Mouse (Mus musculus): ENCODE measurements around the gene Rnf157. TPM values are rescaled to one million over a fixed set of nuclear protein-coding genes. Genes with fewer than 3 reads are reported as not detected.
A peak's percentile ranks its signal among the peaks of the same experiment; 100 is the strongest.

Gene Rnf157
- polyA plus RNA-seq, 1 experiment from 2014 or later: 8.6 TPM

GRCm38 (mm10) chr11:116443935-116444334, 31.1 kb upstream of the Rnf157 start:
- WGBS (ENCODE audit: insufficient replicate concordance): 83% methylated on average over 6 of the region's 6 CpGs
- Histone ChIP-seq H3K4me1 (ENCODE audit: control insufficient read depth, insufficient read depth, low read length) (peaks cover 6% of the 10 kb centered on the region), H3K27ac (ENCODE audit: low read depth, low read length) (no peak overlapping the region)

GRCm38 (mm10) chr11:116443311-116443710, 30.5 kb upstream of the Rnf157 start:
- no peak overlapping the region for H3K4me2 ChIP-seq
- H3K27me3 ChIP-seq (ENCODE audit: control insufficient read depth, insufficient read depth, low read length): peaks cover 19% of the 10 kb centered on the region
- no peak overlapping the region for H3K27ac ChIP-seq (ENCODE audit: low read depth, low read length)
- WGBS (ENCODE audit: insufficient replicate concordance): 79% methylated on average over 6 of the region's 6 CpGs
- ATAC-seq (replicated peaks; ENCODE audit: insufficient number of reproducible peaks, low FRiP score, low TSS enrichment): no peak
- H3K4me1 ChIP-seq (ENCODE audit: control insufficient read depth, insufficient read depth, low read length): peaks cover 6% of the 10 kb centered on the region
- no peak overlapping the region for H3K4me3 ChIP-seq (ENCODE audit: low read depth, low read length)
- H3K36me3 ChIP-seq (ENCODE audit: control insufficient read depth, insufficient read depth, low read length): peaks cover 4% of the 10 kb centered on the region; the same call in 1 of the 2 replicates
- no peaks in the 10 kb centered on the region for H3K9me3 ChIP-seq (replicated peaks; ENCODE audit: control insufficient read depth, low read length)
- no peak overlapping the region for H3K9ac ChIP-seq (ENCODE audit: low read depth, low read length)

More at GRCm38 (mm10) chr11:116443935-116444334, 31.1 kb upstream of the Rnf157 start:
- no peak for ATAC-seq (replicated peaks; ENCODE audit: insufficient number of reproducible peaks, low FRiP score, low TSS enrichment)
- Histone ChIP-seq H3K27me3 (ENCODE audit: control insufficient read depth, insufficient read depth, low read length) (peaks cover 19% of the 10 kb centered on the region), H3K4me2 (no peak overlapping the region), H3K9me3 (replicated peaks; ENCODE audit: control insufficient read depth, low read length) (no peaks in the 10 kb centered on the region), H3K4me3 (ENCODE audit: low read depth, low read length) (no peak overlapping the region), H3K9ac (ENCODE audit: low read depth, low read length) (no peak overlapping the region), H3K36me3 (ENCODE audit: control insufficient read depth, insufficient read depth, low read length) (peaks cover 4% of the 10 kb centered on the region; the same call in 1 of the 2 replicates)

- 66% methylated on average over 6 of the region's 6 CpGs for WGBS (ENCODE audit: insufficient replicate concordance)
- Histone ChIP-seq H3K27me3 (ENCODE audit: control insufficient read depth, insufficient read depth, low read length) (peaks cover 16% of the 10 kb centered on the region), H3K9me3 (replicated peaks; ENCODE audit: control insufficient read depth, low read length) (no peaks in the 10 kb centered on the region), H3K4me3 (ENCODE audit: low read depth, low read length) (no peak overlapping the region), H3K4me1 (ENCODE audit: control insufficient read depth, insufficient read depth, low read length) (peaks cover 6% of the 10 kb centered on the region), H3K27ac (ENCODE audit: low read depth, low read length) (no peak overlapping the region), H3K36me3 (ENCODE audit: control insufficient read depth, insufficient read depth, low read length) (peaks cover 4% of the 10 kb centered on the region; the same call in 1 of the 2 replicates), H3K9ac (ENCODE audit: low read depth, low read length) (no peak overlapping the region), H3K4me2 (no peak overlapping the region)
- ATAC-seq (replicated peaks; ENCODE audit: insufficient number of reproducible peaks, low FRiP score, low TSS enrichment): no peak
Observed at GRCm38 (mm10) chr11:116442867-116443177, 30.0 kb upstream of the Rnf157 start.

- ATAC-seq (replicated peaks; ENCODE audit: insufficient number of reproducible peaks, low FRiP score, low TSS enrichment): no peak
- no peak overlapping the region for H3K4me2 ChIP-seq
- peaks cover 7% of the 10 kb centered on the region; the same call in 1 of the 2 replicates for H3K36me3 ChIP-seq (ENCODE audit: control insufficient read depth, insufficient read depth, low read length)
- H3K9me3 ChIP-seq (replicated peaks; ENCODE audit: control insufficient read depth, low read length): no peaks in the 10 kb centered on the region
- no peak overlapping the region for H3K9ac ChIP-seq (ENCODE audit: low read depth, low read length)
- WGBS (ENCODE audit: insufficient replicate concordance): 76% methylated on average over 15 of the region's 15 CpGs
- H3K27ac ChIP-seq (ENCODE audit: low read depth, low read length): no peak overlapping the region
- no peak overlapping the region for H3K4me3 ChIP-seq (ENCODE audit: low read depth, low read length)
- peaks cover 12% of the 10 kb centered on the region for H3K27me3 ChIP-seq (ENCODE audit: control insufficient read depth, insufficient read depth, low read length)
- H3K4me1 ChIP-seq (ENCODE audit: control insufficient read depth, insufficient read depth, low read length): peaks cover 10% of the 10 kb centered on the region
Observed at GRCm38 (mm10) chr11:116442129-116442866, 29.5 kb upstream of the Rnf157 start.

- WGBS (ENCODE audit: insufficient replicate concordance): 71% methylated on average over 7 of the region's 7 CpGs
- no peak for ATAC-seq (replicated peaks; ENCODE audit: insufficient number of reproducible peaks, low FRiP score, low TSS enrichment)
- 0 out of 2 replicates have a peak overlapping the region, but pooled peaks have one; percentile 41 for H3K27ac ChIP-seq (ENCODE audit: low read depth, low read length)
- H3K9ac ChIP-seq (ENCODE audit: low read depth, low read length): no peak overlapping the region
- peaks cover 27% of the 10 kb centered on the region for H3K4me1 ChIP-seq (ENCODE audit: control insufficient read depth, insufficient read depth, low read length)
- H3K9me3 ChIP-seq (replicated peaks; ENCODE audit: control insufficient read depth, low read length): no peaks in the 10 kb centered on the region
- H3K27me3 ChIP-seq (ENCODE audit: control insufficient read depth, insufficient read depth, low read length): no peaks in the 10 kb centered on the region
- H3K36me3 ChIP-seq (ENCODE audit: control insufficient read depth, insufficient read depth, low read length): peaks cover 7% of the 10 kb centered on the region; the same call in 1 of the 2 replicates
- no peak overlapping the region for H3K4me3 ChIP-seq (ENCODE audit: low read depth, low read length)
- no peak overlapping the region for H3K4me2 ChIP-seq
Observed at GRCm38 (mm10) chr11:116440408-116441068, 27.7 kb upstream of the Rnf157 start.

- H3K27ac ChIP-seq (ENCODE audit: low read depth, low read length): no peak overlapping the region
- WGBS (ENCODE audit: insufficient replicate concordance): 82% methylated on average over 19 of the region's 19 CpGs
- H3K36me3 ChIP-seq (ENCODE audit: control insufficient read depth, insufficient read depth, low read length): peaks cover 7% of the 10 kb centered on the region; the same call in 1 of the 2 replicates
- no peaks in the 10 kb centered on the region for H3K9me3 ChIP-seq (replicated peaks; ENCODE audit: control insufficient read depth, low read length)
- H3K9ac ChIP-seq (ENCODE audit: low read depth, low read length): no peak overlapping the region
- no peak overlapping the region for H3K4me3 ChIP-seq (ENCODE audit: low read depth, low read length)
- no peaks in the 10 kb centered on the region for H3K27me3 ChIP-seq (ENCODE audit: control insufficient read depth, insufficient read depth, low read length)
- ATAC-seq (replicated peaks; ENCODE audit: insufficient number of reproducible peaks, low FRiP score, low TSS enrichment): no peak
- no peak overlapping the region for H3K4me2 ChIP-seq
- H3K4me1 ChIP-seq (ENCODE audit: control insufficient read depth, insufficient read depth, low read length): peaks cover 33% of the 10 kb centered on the region
Observed at GRCm38 (mm10) chr11:116439269-116440240, 26.7 kb upstream of the Rnf157 start.

GRCm38 (mm10) chr11:116437541-116437940, 24.7 kb upstream of the Rnf157 start:
- Histone ChIP-seq H3K9me3 (replicated peaks; ENCODE audit: control insufficient read depth, low read length) (no peaks in the 10 kb centered on the region), H3K4me1 (ENCODE audit: control insufficient read depth, insufficient read depth, low read length) (peaks cover 33% of the 10 kb centered on the region), H3K9ac (ENCODE audit: low read depth, low read length) (no peak overlapping the region), H3K27ac (ENCODE audit: low read depth, low read length) (peak overlapping the region; percentile 74), H3K36me3 (ENCODE audit: control insufficient read depth, insufficient read depth, low read length) (peaks cover 7% of the 10 kb centered on the region; the same call in 1 of the 2 replicates), H3K4me3 (ENCODE audit: low read depth, low read length) (no peak overlapping the region), H3K27me3 (ENCODE audit: control insufficient read depth, insufficient read depth, low read length) (no peaks in the 10 kb centered on the region), H3K4me2 (peak overlapping the region; percentile 83)
- no peak for ATAC-seq (replicated peaks; ENCODE audit: insufficient number of reproducible peaks, low FRiP score, low TSS enrichment)
- 72% methylated on average over 11 of the region's 11 CpGs for WGBS (ENCODE audit: insufficient replicate concordance)

- Histone ChIP-seq H3K9ac (ENCODE audit: low read depth, low read length) (peak overlapping the region; percentile 68), H3K4me1 (ENCODE audit: control insufficient read depth, insufficient read depth, low read length) (peaks cover 33% of the 10 kb centered on the region), H3K27ac (ENCODE audit: low read depth, low read length) (peak overlapping the region; percentile 74), H3K4me3 (ENCODE audit: low read depth, low read length) (peak overlapping the region; percentile 23), H3K9me3 (replicated peaks; ENCODE audit: control insufficient read depth, low read length) (no peaks in the 10 kb centered on the region), H3K4me2 (peak overlapping the region; percentile 83), H3K27me3 (ENCODE audit: control insufficient read depth, insufficient read depth, low read length) (no peaks in the 10 kb centered on the region), H3K36me3 (ENCODE audit: control insufficient read depth, insufficient read depth, low read length) (peaks cover 7% of the 10 kb centered on the region; the same call in 1 of the 2 replicates)
- 29% methylated on average over 4 of the region's 4 CpGs for WGBS (ENCODE audit: insufficient replicate concordance)
- no peak for ATAC-seq (replicated peaks; ENCODE audit: insufficient number of reproducible peaks, low FRiP score, low TSS enrichment)
Observed at GRCm38 (mm10) chr11:116436725-116437331, 24.0 kb upstream of the Rnf157 start.
